Mouse (Mus musculus) macrophage (primary cell): ENCODE results near the gene Gpr137c. TPM values are rescaled to one million over a fixed set of nuclear protein-coding genes. Genes with fewer than 3 reads are reported as not detected.
A peak's percentile ranks its signal among the peaks of the same experiment; 100 is the strongest.

Experiments used
- H3K27ac ChIP-seq: fragments of 350-480 bp; formaldehyde crosslinking; 2 replicates; pipeline ENCODE4 v1.9.0; 2021
- H3K36me3 ChIP-seq: fragments of 350-480 bp; formaldehyde crosslinking; 2 replicates; pipeline ENCODE4 v1.9.0; 2021; ENCODE audit errors: inconsistent target
- H3K4me3 ChIP-seq: fragments of 350-480 bp; formaldehyde crosslinking; 2 replicates; pipeline ENCODE4 v1.9.0; 2021; ENCODE audit errors: inconsistent target
- H3K79me2 ChIP-seq: fragments of 350-480 bp; formaldehyde crosslinking; 2 replicates; pipeline ENCODE4 v1.9.0; 2021; ENCODE audit errors: inconsistent target
- WGBS: methylation state at CpG from one replicate; pipeline ENCODE4 v1.1.7; 2026; ENCODE audit warnings: inconsistent platforms; ENCODE audit not compliant: missing documents; 5-methylcytosine and 5-hydroxymethylcytosine counted together
- polyA plus RNA-seq: library from polyadenylated mRNA; stranded (reverse); fragments of 250-400 nt; gene quantifications from 3 replicates; pipeline ENCODE4 v1.2.4, GENCODE M21; 2018; ENCODE audit warnings: inconsistent platforms
- total RNA-seq, 78 experiments: library from RNA; depleted of rRNA; stranded (reverse); fragments of 250-400 nt; gene quantifications; 1 replicate in 9 of 78; 2 replicates in 24 of 78; 3 replicates in 43 of 78; 4 replicates in 2 of 78; pipeline ENCODE4 v1.2.4; 2018; ENCODE audit warnings: inconsistent platforms in 56 of 78

The Gpr137c gene
- total RNA-seq (2018; cell fraction: chromatin; rRNA removed), result 1 to 10 TPM in 14 of 26 experiments, under 1 TPM in 11, not detected in 1; 0.37 to 4.4 (median 1.2) TPM
- total RNA-seq (2018; cell fraction: cytosol; rRNA removed), result under 1 TPM in 25 of 26 experiments, not detected in 1; 0.03 to 0.63 (median 0.14) TPM
- total RNA-seq (2018; cell fraction: nucleus; rRNA removed), result 1 to 10 TPM in 14 of 26 experiments, under 1 TPM in 12; 0.22 to 6.5 (median 1.0) TPM
- 0.12 to 0.50 TPM (median 0.42 TPM) in 3 replicates for polyA plus RNA-seq

GRCm38 (mm10) chr14:45219281-45220089 lies at the start of gene Gpr137c:
TSS of gene Gpr137c (plus strand) at chr14:45219717.
- WGBS, result under 1% methylated on average over 79 of the region's 86 CpGs
- Histone ChIP-seq H3K27ac (peak within 1 kb of the TSS; percentile 8), H3K36me3 (no peaks in the 10 kb centered on the region), H3K4me3 (peak within 1 kb of the TSS; percentile 79), H3K79me2 (peaks cover 9% of the 10 kb centered on the region; the same call in 1 of the 2 replicates)

- H3K79me2 ChIP-seq, result no peaks in the 10 kb centered on the region
- no peak overlapping the region for H3K4me3 ChIP-seq
- no peaks in the 10 kb centered on the region for H3K36me3 ChIP-seq
- WGBS, result 95% methylated on average over 5 of the region's 5 CpGs
- no peak overlapping the region for H3K27ac ChIP-seq
Observed at GRCm38 (mm10) chr14:45172260-45172659, 47.3 kb upstream of the Gpr137c start.

- Histone ChIP-seq H3K79me2 (no peaks in the 10 kb centered on the region), H3K27ac (no peak overlapping the region), H3K4me3 (no peak overlapping the region), H3K36me3 (no peaks in the 10 kb centered on the region)
- 94% methylated on average over 14 of the region's 14 CpGs for WGBS
Observed at GRCm38 (mm10) chr14:45175012-45175740, 44.3 kb upstream of the Gpr137c start.

- H3K4me3 ChIP-seq, result no peak overlapping the region
- no peaks in the 10 kb centered on the region for H3K79me2 ChIP-seq
- 0 out of 2 replicates have a peak, but pooled peaks cover 6% of the 10 kb centered on the region for H3K36me3 ChIP-seq
- H3K27ac ChIP-seq, result no peak overlapping the region
- 62% methylated on average over 2 of the region's 2 CpGs for WGBS
Observed at GRCm38 (mm10) chr14:45179186-45179585, 40.3 kb upstream of the Gpr137c start.

DNA sequence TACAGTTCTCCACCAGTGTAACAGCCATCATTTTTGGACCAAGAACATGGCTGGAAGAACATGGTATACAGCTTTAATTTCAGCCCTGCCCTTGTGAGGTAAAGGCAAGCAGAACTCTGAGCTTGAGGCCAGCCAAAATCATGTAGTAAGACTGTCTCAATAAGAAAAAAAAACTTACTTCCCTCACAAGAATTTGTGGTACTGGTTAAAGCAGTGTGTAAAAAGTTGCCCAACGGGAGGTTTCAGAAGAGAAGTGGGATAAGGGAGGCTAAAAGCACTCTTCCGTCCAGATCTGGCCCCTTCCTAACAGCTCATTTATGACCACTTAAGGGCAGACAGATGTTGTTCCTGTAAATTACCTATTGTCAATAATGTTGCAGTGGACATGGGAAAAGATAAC lies 39.9 kb upstream of the Gpr137c start:
- Histone ChIP-seq H3K79me2 (no peaks in the 10 kb centered on the region), H3K4me3 (no peak overlapping the region), H3K27ac (no peak overlapping the region), H3K36me3 (0 out of 2 replicates have a peak, but pooled peaks cover 6% of the 10 kb centered on the region)
- 16% methylated on average over 2 of the region's 2 CpGs for WGBS

DNA sequence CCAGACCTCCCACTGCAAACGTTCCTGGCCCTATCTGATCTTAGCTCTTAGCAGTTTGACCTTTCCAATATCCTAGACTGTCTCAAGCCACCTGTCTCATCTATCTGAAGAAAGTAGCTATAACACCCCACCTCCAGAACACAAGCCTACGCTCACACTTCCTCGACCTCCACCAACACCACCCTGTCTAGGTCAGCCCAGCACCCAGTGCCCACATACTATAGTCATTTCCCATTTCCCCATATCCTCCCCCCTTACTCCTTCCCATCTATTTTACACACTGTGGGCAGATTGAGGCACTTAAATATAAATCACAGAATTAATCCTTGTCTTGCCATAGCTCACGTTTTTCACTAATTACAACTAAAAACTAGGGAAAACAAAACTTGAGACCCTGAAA lies 37.9 kb upstream of the Gpr137c start:
- Histone ChIP-seq H3K27ac (no peak overlapping the region), H3K4me3 (no peak overlapping the region), H3K79me2 (no peaks in the 10 kb centered on the region), H3K36me3 (0 out of 2 replicates have a peak, but pooled peaks cover 6% of the 10 kb centered on the region)
- WGBS, result 65% methylated on average over 4 of the region's 4 CpGs

DNA sequence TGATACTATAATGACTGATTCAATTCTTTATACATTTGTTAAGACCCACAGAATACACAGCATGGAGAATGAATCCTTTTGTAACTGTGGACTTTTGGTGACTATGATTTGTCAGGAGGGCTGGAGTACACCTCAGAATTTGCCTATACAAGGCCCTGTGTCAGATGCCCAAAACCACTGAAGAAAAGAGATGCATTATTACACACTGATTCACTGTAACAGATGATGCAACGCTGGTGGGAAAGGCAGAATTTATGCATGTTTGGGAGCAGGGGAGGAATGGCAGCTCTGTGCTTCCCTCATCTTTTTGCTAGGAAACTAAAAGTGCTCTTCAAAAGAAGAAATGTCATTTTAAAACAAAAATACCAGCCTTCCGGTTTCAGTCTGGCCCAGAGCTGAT lies 28.5 kb upstream of the Gpr137c start:
- Histone ChIP-seq H3K36me3 (no peaks in the 10 kb centered on the region), H3K4me3 (no peak overlapping the region), H3K27ac (no peak overlapping the region), H3K79me2 (no peaks in the 10 kb centered on the region)
- WGBS, result 89% methylated on average over 2 of the region's 2 CpGs

DNA sequence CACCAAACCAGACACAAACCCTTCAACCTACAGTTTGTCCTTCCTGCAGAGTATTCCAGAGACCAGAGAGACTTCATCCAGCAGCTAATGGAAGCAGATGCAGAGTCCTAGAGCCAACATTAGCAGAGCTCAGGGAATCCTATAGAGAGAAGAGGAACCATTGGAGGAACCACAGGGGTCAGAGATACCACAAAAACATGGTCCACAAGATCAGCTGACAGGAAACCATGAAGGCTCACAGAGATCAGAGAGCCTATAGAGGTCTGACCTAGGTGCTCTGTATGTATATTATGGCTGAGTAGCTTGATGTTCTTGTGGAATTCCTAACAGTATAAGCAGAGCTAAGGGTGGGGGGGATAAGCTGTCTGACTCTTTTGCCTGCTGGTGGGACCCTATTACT lies 18.9 kb upstream of the Gpr137c start:
- no peak overlapping the region for H3K4me3 ChIP-seq
- no peak overlapping the region for H3K27ac ChIP-seq
- no peaks in the 10 kb centered on the region for H3K79me2 ChIP-seq
- H3K36me3 ChIP-seq, result peaks cover 16% of the 10 kb centered on the region; the same call in 1 of the 2 replicates

DNA sequence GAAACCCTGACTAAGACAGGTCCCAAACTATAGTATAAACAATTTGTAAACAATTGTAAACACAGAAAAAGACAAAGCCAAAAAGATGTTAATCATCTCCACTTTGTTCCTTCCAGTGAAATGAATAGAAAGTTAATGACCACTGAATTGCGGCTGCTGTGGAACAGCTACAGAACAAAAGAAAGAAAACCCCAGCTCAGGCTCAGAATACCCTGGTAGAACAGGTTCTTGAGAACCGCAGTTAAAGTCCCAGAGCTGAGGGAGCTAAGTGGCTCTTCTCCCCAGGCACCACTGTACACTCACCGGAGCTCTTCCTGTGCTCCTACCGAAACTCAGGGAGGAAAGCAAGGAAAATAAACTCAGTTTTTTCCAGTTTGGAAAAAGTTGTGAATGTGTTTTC lies 8.8 kb upstream of the Gpr137c start:
- Histone ChIP-seq H3K79me2 (no peaks in the 10 kb centered on the region; the same call in 1 of the 2 replicates), H3K36me3 (peaks cover 8% of the 10 kb centered on the region; the same call in 1 of the 2 replicates), H3K27ac (no peak overlapping the region), H3K4me3 (no peak overlapping the region)
- 100% methylated on average over 4 of the region's 4 CpGs for WGBS

GRCm38 (mm10) chr14:45211431-45211830 lies 8.1 kb upstream of the Gpr137c start:
- Histone ChIP-seq H3K4me3 (no peak overlapping the region), H3K79me2 (peaks cover 4% of the 10 kb centered on the region; the same call in 1 of the 2 replicates), H3K36me3 (peaks cover 6% of the 10 kb centered on the region; the same call in 1 of the 2 replicates), H3K27ac (no peak overlapping the region)
- 100% methylated on average over 1 of the region's 1 CpGs for WGBS

DNA sequence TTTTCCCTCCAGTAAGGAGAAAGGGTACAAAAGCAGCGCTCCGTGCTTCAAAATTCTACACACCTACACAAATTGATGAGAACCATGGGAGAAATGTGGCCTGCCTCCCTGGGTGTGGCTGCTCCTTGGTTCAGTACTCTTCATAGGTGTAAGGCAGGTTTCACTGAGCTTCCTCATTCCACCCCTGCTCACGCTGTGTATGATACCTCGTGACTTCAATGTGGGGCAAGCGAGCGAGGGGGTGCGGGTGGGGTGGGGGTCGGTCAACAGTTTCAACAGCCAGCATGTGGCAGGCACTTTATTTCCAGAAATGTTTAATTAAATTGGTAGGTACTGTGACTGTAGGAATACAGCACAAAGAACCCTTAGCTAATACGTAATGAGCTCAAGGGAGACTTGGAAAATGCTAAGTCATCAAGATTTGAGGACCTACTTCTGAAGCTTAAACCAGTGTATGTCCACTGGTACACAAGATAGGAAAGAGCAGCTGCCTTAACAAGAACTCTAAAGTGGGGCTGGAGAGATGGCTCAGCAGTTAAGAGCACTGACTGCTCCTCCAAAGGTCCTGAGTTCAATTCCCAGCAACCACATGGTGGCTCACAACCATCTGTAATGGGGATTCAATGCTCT lies 2.7 kb upstream of the Gpr137c start:
- Histone ChIP-seq H3K4me3 (no peak overlapping the region), H3K79me2 (peaks cover 9% of the 10 kb centered on the region; the same call in 1 of the 2 replicates), H3K36me3 (no peaks in the 10 kb centered on the region), H3K27ac (no peak overlapping the region)
- WGBS, result 92% methylated on average over 9 of the region's 9 CpGs

GRCm38 (mm10) chr14:45217693-45218092 lies 1.8 kb upstream of the Gpr137c start:
- no peaks in the 10 kb centered on the region for H3K36me3 ChIP-seq
- 93% methylated on average over 4 of the region's 4 CpGs for WGBS
- H3K79me2 ChIP-seq, result peaks cover 9% of the 10 kb centered on the region; the same call in 1 of the 2 replicates
- no peak overlapping the region for H3K27ac ChIP-seq
- no peak overlapping the region for H3K4me3 ChIP-seq

DNA sequence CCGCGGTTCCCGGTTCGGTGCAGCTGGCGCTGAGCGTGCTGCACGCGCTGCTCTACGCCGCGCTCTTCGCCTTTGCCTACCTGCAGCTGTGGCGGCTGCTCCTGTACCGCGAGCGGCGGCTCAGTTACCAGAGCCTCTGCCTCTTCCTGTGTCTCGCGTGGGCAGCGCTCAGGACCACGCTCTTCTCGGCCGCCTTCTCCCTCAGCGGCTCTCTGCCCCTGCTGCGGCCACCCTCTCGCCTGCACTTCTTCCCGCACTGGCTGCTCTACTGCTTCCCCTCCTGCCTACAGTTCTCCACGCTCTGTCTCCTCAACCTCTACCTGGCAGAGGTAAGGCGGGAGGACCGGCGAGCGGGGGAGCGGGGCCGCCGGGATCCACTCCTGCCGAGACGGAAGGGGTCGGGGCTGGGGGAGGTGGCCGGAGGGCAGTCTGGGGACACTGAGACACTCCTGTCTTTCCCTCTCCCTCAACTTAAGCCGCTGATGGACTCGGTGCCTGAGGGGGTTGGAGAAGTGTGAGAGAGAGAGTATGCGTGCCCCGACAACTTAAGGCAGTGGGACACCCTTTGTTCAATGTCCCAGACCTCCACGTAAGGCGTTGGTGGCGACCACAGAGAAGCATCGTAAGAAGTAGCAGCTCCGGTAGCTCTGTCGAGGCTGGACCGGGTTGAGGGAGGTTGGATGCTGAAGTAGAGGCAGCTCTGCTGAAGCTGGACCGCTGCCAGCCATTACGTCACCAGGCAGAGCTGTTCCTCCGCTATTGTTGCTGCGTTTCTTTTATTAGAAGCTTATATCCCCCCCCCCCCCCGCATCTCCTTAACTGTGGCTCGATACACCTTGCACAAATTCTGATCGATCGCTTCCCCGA lies 806 bp downstream of the Gpr137c start, which contains the start of gene Txndc16:
Gene Txndc16, minus strand, starts transcription at position 239 of the 867 bp plus-strand sequence.
- peaks cover 9% of the 10 kb centered on the region; the same call in 1 of the 2 replicates for H3K79me2 ChIP-seq
- 1% methylated on average over 58 of the region's 59 CpGs for whole genome bisulfite sequencing
- H3K36me3 ChIP-seq, result no peaks in the 10 kb centered on the region
- H3K4me3 ChIP-seq, result peak within 1 kb of the TSS; percentile 79
- peak within 1 kb of the TSS; percentile 8 for H3K27ac ChIP-seq
